13 mouse cellular contexts compared by ENCODE assay signal in the genomic region with DNA sequence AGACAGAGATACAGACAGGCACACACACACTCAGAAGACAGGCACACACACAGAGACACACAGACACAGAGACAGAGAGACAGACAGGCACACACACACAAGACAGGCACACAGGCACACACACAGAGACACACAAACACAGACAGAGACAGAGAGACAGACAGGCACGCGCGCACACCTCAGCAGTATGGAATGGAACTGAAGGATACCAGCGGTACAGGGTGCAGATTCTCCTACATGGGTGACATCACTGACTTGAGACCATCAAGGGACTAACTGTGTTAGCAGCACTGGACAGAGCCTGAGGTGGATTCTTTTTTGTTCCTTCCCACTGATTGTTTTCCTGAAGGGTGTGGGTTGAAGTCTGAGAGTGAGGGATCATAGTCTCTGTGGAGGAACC.
DNase-seq lines count a peak whose midpoint lies in the region; ATAC-seq and TF ChIP-seq lines count a peak whose summit lies in the region.
"Had no signal": no experiment of that assay in that cellular context is flagged by ENCODE, and none has a peak within 500 bp of the region (broad histone marks: within the 10 kb centered on the region; RNA-seq: fewer than 3 reads in every experiment).

No protein-coding gene starts in this region.

- H3K9me3 ChIP-seq in intestine, embryonic 14.5 days (ENCODE audit: control insufficient read depth, low read length), result no peaks in the 10 kb centered on the region
- H3K9me3 ChIP-seq: hindbrain, embryonic 13.5 days; liver, embryonic 15.5 days; neural tube, embryonic 13.5 days had no signal

- H3K27ac ChIP-seq in heart, adult 2 months, result peak overlapping the region; percentile 40
- H3K27ac ChIP-seq in cortical plate, adult 2 months (ENCODE audit: insufficient read depth, low read length), result 0 out of 2 replicates have a peak overlapping the region, but pooled peaks have one; percentile 15
- peak overlapping the region; percentile 0; the same call in 1 of the 2 replicates for H3K27ac ChIP-seq in intestine, embryonic 14.5 days (ENCODE audit: low read depth)
- H3K27ac ChIP-seq in small intestine, adult 2 months (ENCODE audit: insufficient read depth, low read depth, low read length), result peak overlapping the region; percentile 34
- H3K27ac ChIP-seq: hindbrain, embryonic 13.5 days; liver, embryonic 15.5 days; neural tube, embryonic 13.5 days had no signal

- intact Hi-C loops in heart, adult 2 months (cut with DNase I), result loop anchor here (5.0 kb wide), 2 partner anchors 57 to 258 kb away; no protein-coding TSS in a partner anchor
- intact Hi-C loops in gastrocnemius, postnatal 14 days (cut with DNase I; ENCODE audit: low total_unique reads), result no loop called here

- no peak overlapping the region for H3K4me2 ChIP-seq in intestine, embryonic 14.5 days (ENCODE audit: low read length)
- H3K4me2 ChIP-seq: hindbrain, embryonic 13.5 days; liver, embryonic 15.5 days; neural tube, embryonic 13.5 days had no signal

- WGBS in heart, adult 2 months, result 89% methylated on average over 4 of the region's 4 CpGs
- WGBS in intestine, embryonic 14.5 days, result 96% methylated on average over 4 of the region's 4 CpGs
- WGBS in small intestine, adult 2 months, result 78% methylated on average over 4 of the region's 4 CpGs

- H3K36me3 ChIP-seq in heart, adult 2 months (ENCODE audit: control insufficient read depth, insufficient read depth, low read length), result peaks cover 3% of the 10 kb centered on the region
- H3K36me3 ChIP-seq in intestine, embryonic 14.5 days (ENCODE audit: control insufficient read depth, insufficient read depth, low read length), result no peaks in the 10 kb centered on the region
- no peaks in the 10 kb centered on the region for H3K36me3 ChIP-seq in small intestine, adult 2 months (ENCODE audit: control insufficient read depth, insufficient read depth, low read length)
- H3K36me3 ChIP-seq: hindbrain, embryonic 13.5 days; liver, embryonic 15.5 days; neural tube, embryonic 13.5 days had no signal

- TF ChIP-seq EP300 in heart, adult 2 months (IDR thresholded peaks at IDR 0.05; ENCODE audit: insufficient read depth, low read depth, low read length), result no peak

- ATAC-seq in intestine, embryonic 14.5 days (replicated peaks; ENCODE audit: low FRiP score, low TSS enrichment, low read depth), result peak; percentile 48

- TF ChIP-seq POLR2A in heart, adult 2 months (IDR thresholded peaks at IDR 0.05; ENCODE audit: insufficient read depth, low read depth, low read length), result no peak
- no peak for TF ChIP-seq POLR2A in cortical plate, adult 2 months (IDR thresholded peaks at IDR 0.05; ENCODE audit: extremely low read depth, insufficient read depth, low read length)
- TF ChIP-seq POLR2A in small intestine, adult 2 months (IDR thresholded peaks at IDR 0.05; ENCODE audit: low read depth, low read length), result no peak

- no peak for DNase-seq in heart, adult 2 months
- DNase-seq in heart, adult 11 months, result no peak
- DNase-seq in intestine, embryonic 14.5 days (ENCODE audit: low spot score), result no peak
- no peak for DNase-seq in gastrocnemius, postnatal 14 days
- no peak for DNase-seq in right cerebral cortex, postnatal 25 days
- no peak for DNase-seq in frontal cortex, postnatal 36 days (ENCODE audit: low spot score in 2 of 2)
- DNase-seq: lung, postnatal 14 days; thymus, postnatal 14 days had no signal

- peaks cover 21% of the 10 kb centered on the region for H3K4me1 ChIP-seq in heart, adult 2 months (ENCODE audit: control insufficient read depth, insufficient read depth, low read length)
- H3K4me1 ChIP-seq in cortical plate, adult 2 months (ENCODE audit: control insufficient read depth, insufficient read depth, low read length), result no peaks in the 10 kb centered on the region; the same call in 1 of the 2 replicates
- H3K4me1 ChIP-seq in intestine, embryonic 14.5 days (replicated peaks; ENCODE audit: control insufficient read depth, insufficient read depth, low read length), result peaks cover 45% of the 10 kb centered on the region
- H3K4me1 ChIP-seq in small intestine, adult 2 months (ENCODE audit: control insufficient read depth, insufficient read depth, insufficient read length, low read length), result peaks cover 18% of the 10 kb centered on the region; the same call in 1 of the 2 replicates
- H3K4me1 ChIP-seq: hindbrain, embryonic 13.5 days; liver, embryonic 15.5 days; neural tube, embryonic 13.5 days had no signal

- H3K4me3 ChIP-seq in heart, adult 2 months, result no peak overlapping the region
- no peak overlapping the region for H3K4me3 ChIP-seq in cortical plate, adult 2 months (ENCODE audit: insufficient read depth, low read length)
- no peak overlapping the region for H3K4me3 ChIP-seq in intestine, embryonic 14.5 days (ENCODE audit: low read depth, low read length)
- no peak overlapping the region for H3K4me3 ChIP-seq in small intestine, adult 2 months (ENCODE audit: low read depth, low read length)
- H3K4me3 ChIP-seq: hindbrain, embryonic 13.5 days; liver, embryonic 15.5 days; neural tube, embryonic 13.5 days had no signal

- no peak overlapping the region for H3K9ac ChIP-seq in heart, adult 2 months (ENCODE audit: low read depth, low read length)
- H3K9ac ChIP-seq in intestine, embryonic 14.5 days (ENCODE audit: low read length), result no peak overlapping the region
- H3K9ac ChIP-seq: hindbrain, embryonic 13.5 days; liver, embryonic 15.5 days; neural tube, embryonic 13.5 days had no signal

- no peaks in the 10 kb centered on the region for H3K27me3 ChIP-seq in heart, adult 2 months (ENCODE audit: control insufficient read depth, insufficient read depth, low read length)
- H3K27me3 ChIP-seq in intestine, embryonic 14.5 days (replicated peaks; ENCODE audit: control insufficient read depth, insufficient read depth, low read length), result no peaks in the 10 kb centered on the region
- no peaks in the 10 kb centered on the region for H3K27me3 ChIP-seq in small intestine, adult 2 months (ENCODE audit: control insufficient read depth, insufficient read depth, low read length)
- H3K27me3 ChIP-seq: hindbrain, embryonic 13.5 days; liver, embryonic 15.5 days; neural tube, embryonic 13.5 days had no signal

- no peak for TF ChIP-seq CTCF in heart, adult 2 months (IDR thresholded peaks at IDR 0.05)
- no peak for TF ChIP-seq CTCF in cortical plate, adult 2 months (IDR thresholded peaks at IDR 0.05; ENCODE audit: extremely low read depth, insufficient read depth, low read length)
- no peak for TF ChIP-seq CTCF in small intestine, adult 2 months (IDR thresholded peaks at IDR 0.05; ENCODE audit: extremely low read depth, insufficient read length, insufficient replicate concordance, low read depth, low read length)

- no peaks in the 10 kb centered on the region for H3K79me2 ChIP-seq in heart, adult 2 months (replicated peaks; ENCODE audit: control insufficient read depth, insufficient read depth, low read length)
